Mouse (Mus musculus): Measurements from ENCODE around the gene Pan2.
A peak's percentile ranks its signal among the peaks of the same experiment; 100 is the strongest.

- peak; percentile 20; the same call in 1 of the 2 replicates for TF ChIP-seq CTCF (IDR thresholded peaks at IDR 0.05; ENCODE audit: extremely low read depth, insufficient read depth, insufficient read length, insufficient replicate concordance)
- TF ChIP-seq POLR2A (IDR thresholded peaks at IDR 0.05; ENCODE audit: low read depth, low read length), result no peak
These were observed 55.7 kb downstream of the Pan2 start for GRCm38 (mm10) chr10:128358796-128359195.
